Mouse (Mus musculus) hindbrain, embryonic 14.5 days (tissue): ENCODE measurements at regions not wholly inside any gene's neighbourhood (a gene's known extent, or its start where the extent isn't known, plus 50 kb on each side); places are given as distances from the start of the nearest gene placed in this dataset.
"Not testable (repeated sequence)": the region's sequence is repeated elsewhere in the genome, so short reads cannot be mapped to it uniquely, and the experiment has no call there.

ENCODE experiments used
- ATAC-seq: fragments of 200-750 bp; cut with Nextera tagmentation; 2 replicates; pipeline ENCODE4 v1.8.0; 2017; ENCODE audit warnings: moderate number of reproducible peaks, mild to moderate bottlenecking, moderate TSS enrichment, moderate library complexity; ENCODE audit not compliant: low FRiP score
- DNase-seq: peaks from one replicate; pipeline ENCODE4 v3.0.0-alpha.2; 2015; ENCODE audit warnings: low spot score
- H3K27ac ChIP-seq: fragments of 300-500 bp; sonication (generic); 2 replicates; pipeline ENCODE4 v1.5.1; 2014; ENCODE audit warnings: mild to moderate bottlenecking, moderate library complexity
- H3K27me3 ChIP-seq: fragments of 300-500 bp; sonication (generic); 2 replicates; pipeline ENCODE4 v1.6.1; 2014; ENCODE audit warnings: mild to moderate bottlenecking, low read length, mixed read lengths; ENCODE audit not compliant: control insufficient read depth, insufficient read depth
- H3K36me3 ChIP-seq: fragments of 300-500 bp; sonication (generic); replicated peaks from 2 replicates; pipeline ENCODE4 v1.6.1; 2014; ENCODE audit not compliant: control insufficient read depth, insufficient read depth
- H3K4me1 ChIP-seq: fragments of 300-500 bp; sonication (generic); replicated peaks from 2 replicates; pipeline ENCODE4 v1.6.1; 2014; ENCODE audit warnings: antibody characterized with exemption, low read length, mixed read lengths; ENCODE audit not compliant: control insufficient read depth, insufficient read depth
- H3K4me2 ChIP-seq: fragments of 300-500 bp; sonication (generic); replicated peaks from 2 replicates; pipeline ENCODE4 v1.6.1; 2014; ENCODE audit warnings: mild to moderate bottlenecking, moderate library complexity
- H3K4me3 ChIP-seq: fragments of 300-500 bp; sonication (generic); replicated peaks from 2 replicates; pipeline ENCODE4 v1.5.1; 2014; ENCODE audit warnings: mild to moderate bottlenecking, low read length
- H3K9ac ChIP-seq: fragments of 300-500 bp; sonication (generic); 2 replicates; pipeline ENCODE4 v1.6.1; 2014
- H3K9me3 ChIP-seq: fragments of 300-500 bp; sonication (generic); 2 replicates; pipeline ENCODE4 v1.6.1; 2016; ENCODE audit warnings: low read length; ENCODE audit not compliant: control insufficient read depth
- WGBS: fragments of 180-500 bp; shearing (Covaris S2); extraction: QIAGEN DNeasy Blood & Tissue Kit; methylation state at CpG from one replicate; pipeline ENCODE4 v1.1.7; 2014; 5-methylcytosine and 5-hydroxymethylcytosine counted together

- no peak overlapping the region for H3K9ac ChIP-seq
- no peak overlapping the region for H3K4me3 ChIP-seq
- no peaks in the 10 kb centered on the region for H3K9me3 ChIP-seq
- no peak overlapping the region for H3K4me2 ChIP-seq
- H3K27me3 ChIP-seq = no peaks in the 10 kb centered on the region
- ATAC-seq = no peak
- H3K36me3 ChIP-seq = no peaks in the 10 kb centered on the region
- H3K27ac ChIP-seq = no peak overlapping the region
- WGBS = 57% methylated on average over 8 of the region's 8 CpGs
- no peaks in the 10 kb centered on the region for H3K4me1 ChIP-seq
- no peak for DNase-seq
Observed at GRCm38 (mm10) chr8:8850766-8851165, 160.4 kb upstream of the Arglu1 start.

GRCm38 (mm10) chr8:8847579-8847978 lies 157.3 kb upstream of the Arglu1 start:
- Histone ChIP-seq H3K9ac (no peak overlapping the region), H3K4me1 (no peaks in the 10 kb centered on the region), H3K4me2 (no peak overlapping the region), H3K27ac (no peak overlapping the region), H3K4me3 (no peak overlapping the region), H3K9me3 (no peaks in the 10 kb centered on the region), H3K36me3 (no peaks in the 10 kb centered on the region), H3K27me3 (no peaks in the 10 kb centered on the region)
- ATAC-seq (no peak), DNase-seq (no peak)
- 88% methylated on average over 10 of the region's 10 CpGs for WGBS

GRCm38 (mm10) chr8:8842326-8842725 lies 152.0 kb upstream of the Arglu1 start:
- Histone ChIP-seq H3K9me3 (no peaks in the 10 kb centered on the region), H3K9ac (no peak overlapping the region), H3K27me3 (no peaks in the 10 kb centered on the region), H3K4me2 (no peak overlapping the region), H3K36me3 (no peaks in the 10 kb centered on the region), H3K4me3 (no peak overlapping the region), H3K27ac (no peak overlapping the region), H3K4me1 (no peaks in the 10 kb centered on the region)
- no peak for ATAC-seq
- no peak for DNase-seq
- WGBS = 75% methylated on average over 2 of the region's 2 CpGs

- not testable (repeated sequence) for H3K4me3 ChIP-seq, DNase-seq, ATAC-seq, H3K9ac ChIP-seq, H3K27ac ChIP-seq, H3K9me3 ChIP-seq, H3K4me1 ChIP-seq, H3K36me3 ChIP-seq, H3K4me2 ChIP-seq, H3K27me3 ChIP-seq
- 76% methylated on average over 11 of the region's 11 CpGs for WGBS
Observed at GRCm38 (mm10) chr8:8836166-8836565, 145.8 kb upstream of the Arglu1 start.

GRCm38 (mm10) chr8:8831306-8831705 lies 141.0 kb upstream of the Arglu1 start:
- no peaks in the 10 kb centered on the region for H3K9me3 ChIP-seq
- WGBS = 72% methylated on average over 6 of the region's 6 CpGs

GRCm38 (mm10) chr8:8829230-8829629 lies 138.9 kb upstream of the Arglu1 start:
- no peaks in the 10 kb centered on the region for H3K9me3 ChIP-seq
- ATAC-seq = no peak
- no peaks in the 10 kb centered on the region for H3K4me1 ChIP-seq
- no peaks in the 10 kb centered on the region for H3K27me3 ChIP-seq
- no peak overlapping the region for H3K9ac ChIP-seq
- H3K4me2 ChIP-seq = no peak overlapping the region
- H3K36me3 ChIP-seq = no peaks in the 10 kb centered on the region
- H3K27ac ChIP-seq = no peak overlapping the region
- WGBS = 65% methylated on average over 14 of the region's 14 CpGs
- DNase-seq = no peak
- H3K4me3 ChIP-seq = no peak overlapping the region

More at GRCm38 (mm10) chr8:8831306-8831705, 141.0 kb upstream of the Arglu1 start:
- Histone ChIP-seq H3K4me1 (no peaks in the 10 kb centered on the region), H3K9ac (no peak overlapping the region), H3K36me3 (no peaks in the 10 kb centered on the region), H3K27ac (no peak overlapping the region), H3K4me3 (no peak overlapping the region), H3K4me2 (no peak overlapping the region), H3K27me3 (no peaks in the 10 kb centered on the region)
- DNase-seq (no peak), ATAC-seq (no peak)

GRCm38 (mm10) chr8:8827555-8827954 lies 137.2 kb upstream of the Arglu1 start:
- Histone ChIP-seq H3K4me2 (no peak overlapping the region), H3K4me3 (no peak overlapping the region), H3K9ac (no peak overlapping the region), H3K9me3 (no peaks in the 10 kb centered on the region), H3K27me3 (no peaks in the 10 kb centered on the region), H3K36me3 (no peaks in the 10 kb centered on the region), H3K4me1 (no peaks in the 10 kb centered on the region), H3K27ac (no peak overlapping the region)
- WGBS = 82% methylated on average over 7 of the region's 7 CpGs
- DNase-seq (no peak), ATAC-seq (no peak)

- Histone ChIP-seq H3K27ac (no peak overlapping the region), H3K4me2 (no peak overlapping the region), H3K4me3 (no peak overlapping the region), H3K4me1 (no peaks in the 10 kb centered on the region), H3K36me3 (no peaks in the 10 kb centered on the region), H3K27me3 (no peaks in the 10 kb centered on the region), H3K9me3 (no peaks in the 10 kb centered on the region), H3K9ac (no peak overlapping the region)
- 68% methylated on average over 9 of the region's 9 CpGs for WGBS
- ATAC-seq (no peak), DNase-seq (no peak)
Observed at GRCm38 (mm10) chr8:8826801-8827200, 136.5 kb upstream of the Arglu1 start.

GRCm38 (mm10) chr8:8824886-8825285 lies 134.6 kb upstream of the Arglu1 start:
- ATAC-seq (no peak), DNase-seq (no peak)
- H3K9ac ChIP-seq = no peak overlapping the region
- H3K9me3 ChIP-seq = no peaks in the 10 kb centered on the region
- H3K27ac ChIP-seq = no peak overlapping the region
- WGBS = 80% methylated on average over 5 of the region's 5 CpGs
- H3K4me1 ChIP-seq = 0 out of 2 replicates have a peak, but pooled peaks cover 8% of the 10 kb centered on the region
- H3K4me3 ChIP-seq = no peak overlapping the region
- H3K36me3 ChIP-seq = no peaks in the 10 kb centered on the region
- no peak overlapping the region for H3K4me2 ChIP-seq
- H3K27me3 ChIP-seq = no peaks in the 10 kb centered on the region

- H3K27ac ChIP-seq = no peak overlapping the region
- H3K4me2 ChIP-seq = no peak overlapping the region
- 0 out of 2 replicates have a peak, but pooled peaks cover 8% of the 10 kb centered on the region for H3K4me1 ChIP-seq
- no peaks in the 10 kb centered on the region for H3K9me3 ChIP-seq
- ATAC-seq = no peak
- no peaks in the 10 kb centered on the region for H3K27me3 ChIP-seq
- DNase-seq = no peak
- no peaks in the 10 kb centered on the region for H3K36me3 ChIP-seq
- WGBS = 60% methylated on average over 6 of the region's 6 CpGs
- H3K9ac ChIP-seq = no peak overlapping the region
- no peak overlapping the region for H3K4me3 ChIP-seq
Observed at GRCm38 (mm10) chr8:8821119-8821518, 130.8 kb upstream of the Arglu1 start.
